Mouse (Mus musculus) c-Kit-negative CD71-positive TER-119-positive erythroid progenitor cells, embryonic 14.5 days (primary cell): ENCODE measurements at regions not wholly inside any gene's neighbourhood (a gene's known extent, or its start where the extent isn't known, plus 50 kb on each side); places are given as distances from the start of the nearest gene placed in this dataset.

Experiments
- DNase-seq: peaks from one replicate; pipeline ENCODE4 v3.0.0-alpha.2; 2013; ENCODE audit warnings: low read depth, low spot score

- no peak for DNase-seq
Measured at GRCm38 (mm10) chr2:77358176-77358575, 77.8 kb upstream of the Sestd1 start.

DNA sequence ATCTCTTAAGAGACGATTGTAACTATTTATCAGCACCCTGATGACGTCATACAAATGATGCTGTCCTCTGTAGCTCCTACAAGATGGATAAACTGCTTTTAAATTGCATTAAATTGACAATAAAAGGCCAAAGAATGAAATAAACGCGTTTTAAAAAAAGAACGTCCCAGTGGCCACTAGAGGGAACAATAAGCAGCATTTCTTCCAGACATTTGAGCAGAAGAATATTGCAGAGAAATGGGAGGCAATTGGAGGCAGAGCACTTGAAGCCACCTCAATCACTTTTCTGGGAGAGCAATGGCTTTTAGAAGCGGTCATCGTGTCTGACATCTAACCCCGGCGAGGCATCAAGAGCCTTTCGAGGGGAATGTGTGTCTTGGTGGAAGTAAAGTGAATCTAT is 76.4 kb upstream of the Sestd1 start:
- DNase-seq = no peak

DNA sequence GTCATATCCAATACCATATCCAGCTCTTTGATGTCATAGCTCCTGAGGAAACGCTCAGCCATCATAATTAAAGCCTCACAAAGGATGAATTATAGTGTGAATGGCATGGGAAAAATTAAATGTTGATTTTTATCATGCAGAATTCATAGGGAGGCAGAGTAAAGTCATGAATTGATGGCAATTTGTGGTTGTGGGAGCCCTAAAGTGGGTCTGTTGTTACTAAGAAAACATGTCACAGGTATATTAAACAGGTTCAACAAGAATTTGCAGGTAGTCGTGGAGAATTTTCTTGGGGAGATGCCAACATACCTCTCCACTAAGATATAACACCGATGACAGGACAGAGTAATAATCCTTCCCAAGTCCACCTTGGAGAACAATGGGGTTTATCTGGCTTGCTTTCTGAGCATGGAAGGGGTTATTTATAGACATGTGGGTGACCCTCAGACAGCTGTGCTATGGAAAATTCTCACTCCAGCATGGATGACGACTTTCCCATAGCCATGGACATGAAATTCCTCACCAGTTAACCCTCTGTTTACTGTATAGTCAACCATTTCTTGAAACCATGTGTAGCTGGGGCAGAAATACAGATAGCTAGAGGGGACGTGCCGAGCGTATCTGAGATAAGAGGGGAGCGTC is 71.7 kb upstream of the Sestd1 start:
- no peak for DNase-seq

GRCm38 (mm10) chr2:77347027-77347426 is 66.6 kb upstream of the Sestd1 start:
- DNase-seq = no peak

- no peak for DNase-seq
Measured at GRCm38 (mm10) chr2:77343736-77344440, 63.5 kb upstream of the Sestd1 start.

- DNase-seq = no peak
Measured at GRCm38 (mm10) chr2:77342416-77342815, 62.0 kb upstream of the Sestd1 start.

GRCm38 (mm10) chr2:77341575-77342332 is 61.4 kb upstream of the Sestd1 start:
- peak; percentile 19 for DNase-seq

DNA sequence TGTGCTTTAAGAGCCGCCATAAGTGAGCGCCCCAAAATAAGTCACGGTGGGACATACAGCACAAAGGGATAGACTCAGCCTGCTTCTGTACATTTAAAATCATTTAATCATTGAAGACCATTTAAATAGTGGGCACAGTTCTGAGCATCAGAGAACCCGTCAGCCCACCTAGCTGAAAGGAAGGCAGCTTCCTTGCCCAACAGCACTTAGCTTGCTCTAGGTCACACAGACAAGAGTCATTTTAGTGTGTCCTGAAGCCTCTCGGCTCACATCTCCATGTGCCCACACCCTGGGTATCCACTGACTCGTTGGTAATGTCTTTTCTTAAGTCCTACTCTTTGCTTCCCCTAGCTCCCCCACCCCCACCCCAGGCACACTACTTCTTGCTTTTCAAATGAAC is 59.7 kb upstream of the Sestd1 start:
- no peak for DNase-seq

- DNase-seq = no peak
Measured at GRCm38 (mm10) chr2:77337786-77338406, 57.5 kb upstream of the Sestd1 start.

- no peak for DNase-seq
Measured at GRCm38 (mm10) chr2:77337318-77337717, 56.9 kb upstream of the Sestd1 start.

- DNase-seq = no peak
Measured at GRCm38 (mm10) chr2:77336810-77337209, 56.4 kb upstream of the Sestd1 start.

DNA sequence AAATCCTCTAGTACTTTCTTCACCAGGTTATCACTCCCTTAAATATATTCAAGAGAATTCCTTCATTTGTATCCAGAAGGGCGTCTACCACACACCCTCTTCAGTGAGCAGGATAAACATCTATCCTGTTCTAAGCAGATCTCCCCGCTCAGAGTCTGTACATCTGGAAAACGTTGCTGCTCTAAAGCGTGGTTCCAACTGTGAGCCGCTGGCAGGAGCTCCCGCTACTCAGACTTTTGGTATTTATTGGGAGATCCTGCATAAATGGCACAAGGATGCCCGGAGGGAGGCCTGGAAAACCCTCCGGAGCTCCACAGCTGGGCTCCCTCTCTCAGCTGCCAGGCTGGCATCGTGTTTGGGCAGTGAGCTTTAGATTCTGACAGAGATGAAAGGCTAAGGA is 54.3 kb upstream of the Sestd1 start:
- DNase-seq = no peak

GRCm38 (mm10) chr2:77333394-77334079 is 53.1 kb upstream of the Sestd1 start:
- no peak for DNase-seq
